Mouse (Mus musculus) myocyte (in vitro differentiated cells): ENCODE measurements around the gene Naglu. TPM values are rescaled to one million over a fixed set of nuclear protein-coding genes. Genes with fewer than 3 reads are reported as not detected.

Experiments used
- H3K27me3 ChIP-seq: one replicate; pipeline ENCODE4 v1.6.1; 2011; ENCODE audit not compliant: control insufficient read depth, insufficient read depth, insufficient read length
- H3K36me3 ChIP-seq: one replicate; pipeline ENCODE4 v1.6.1; 2011; ENCODE audit not compliant: control insufficient read depth, insufficient read depth
- H3K4me2 ChIP-seq: one replicate; pipeline ENCODE4 v1.6.1; 2011; ENCODE audit warnings: low read depth, control low read depth
- H3K4me3 ChIP-seq: one replicate; pipeline ENCODE4 v1.5.1; 2011; ENCODE audit warnings: mild to moderate bottlenecking, control low read depth, moderate library complexity
- H3K79me2 ChIP-seq: one replicate; pipeline ENCODE4 v1.6.1; 2011; ENCODE audit not compliant: control insufficient read depth, insufficient read depth
- H3ac ChIP-seq: one replicate; pipeline ENCODE4 v1.6.1; 2011; ENCODE audit not compliant: control insufficient read depth, insufficient read length
- CEBPB ChIP-seq: IDR thresholded peaks from 2 replicates; pipeline ENCODE4 v1.6.1; 2011; ENCODE audit warnings: mild to moderate bottlenecking, moderate library complexity; ENCODE audit not compliant: poor library complexity, insufficient read depth, severe bottlenecking
- E2F4 ChIP-seq: IDR thresholded peaks from one replicate; pipeline ENCODE4 v1.6.1; 2011; ENCODE audit warnings: mild to moderate bottlenecking, control low read depth, moderate library complexity; ENCODE audit not compliant: insufficient read depth
- MAX ChIP-seq: IDR thresholded peaks from one replicate; pipeline ENCODE4 v1.6.1; 2011; ENCODE audit warnings: low read depth, mild to moderate bottlenecking, control low read depth
- MYOD1 ChIP-seq, 3 experiments: IDR thresholded peaks; one replicate each; pipeline ENCODE4 v1.6.1; 2011; ENCODE audit warnings: control low read depth in 2 of 3, low read depth in 2 of 3, mild to moderate bottlenecking in 2 of 3, moderate library complexity in 1 of 3; ENCODE audit not compliant: insufficient read length in 2 of 3, control insufficient read depth in 1 of 3
- MYOG ChIP-seq, 3 experiments: IDR thresholded peaks; one replicate each; pipeline ENCODE4 v1.6.1; 2011; ENCODE audit warnings: control low read depth in 2 of 3, low read depth in 2 of 3, mild to moderate bottlenecking in 2 of 3; ENCODE audit not compliant: insufficient read length in 2 of 3, control insufficient read depth in 1 of 3, insufficient read depth in 1 of 3
- POLR2A ChIP-seq: IDR thresholded peaks from one replicate; pipeline ENCODE4 v1.6.1; 2011; ENCODE audit warnings: low read depth, mild to moderate bottlenecking, control low read depth, moderate library complexity; ENCODE audit not compliant: insufficient read length
- POLR2AphosphoS2 ChIP-seq: IDR thresholded peaks from one replicate; pipeline ENCODE4 v1.6.1; 2011; ENCODE audit warnings: low read depth, control low read depth; ENCODE audit not compliant: insufficient read length
- REST ChIP-seq: IDR thresholded peaks from one replicate; pipeline ENCODE4 v1.6.1; 2011; ENCODE audit warnings: mild to moderate bottlenecking, control low read depth, moderate library complexity; ENCODE audit not compliant: insufficient read depth, insufficient read length
- SRF ChIP-seq: IDR thresholded peaks from one replicate; pipeline ENCODE4 v1.6.1; 2011; ENCODE audit warnings: low read depth; ENCODE audit not compliant: control insufficient read depth, insufficient read length
- TCF12 ChIP-seq: IDR thresholded peaks from one replicate; pipeline ENCODE4 v1.6.1; 2011; ENCODE audit warnings: mild to moderate bottlenecking, control low read depth; ENCODE audit not compliant: poor library complexity, insufficient read depth, severe bottlenecking
- TCF3 ChIP-seq: IDR thresholded peaks from one replicate; pipeline ENCODE4 v1.6.1; 2011; ENCODE audit warnings: low read depth, control low read depth; ENCODE audit not compliant: insufficient read length
- USF1 ChIP-seq: IDR thresholded peaks from one replicate; pipeline ENCODE4 v1.6.1; 2011; ENCODE audit warnings: low read depth, mild to moderate bottlenecking, control low read depth, moderate library complexity
- polyA plus RNA-seq: library from polyadenylated mRNA; unstranded; fragments of >200 nt; fragmentation: generic; extraction: Trizol; gene quantifications from one replicate; pipeline ENCODE4 v1.2.1, GENCODE M21; 2012; ENCODE audit warnings: missing spikeins

The Naglu gene
- polyA plus RNA-seq = 19.8 TPM

- peak within 1 kb of the TSS; percentile 89 for H3K4me2 ChIP-seq
- H3K36me3 ChIP-seq = no peaks in the 10 kb centered on the region
- TF ChIP-seq POLR2A = peak; percentile 85
- TF ChIP-seq CEBPB = no peak
- peak in 1 of 3 experiments; percentile 5 for TF ChIP-seq MYOD1 (IDR thresholded peaks at IDR 0.05; ENCODE audit: control insufficient read depth in 1 of 3, insufficient read length in 2 of 3, low read depth in 2 of 3)
- peak; percentile 98 for TF ChIP-seq USF1
- no peak for TF ChIP-seq E2F4
- TF ChIP-seq TCF12 = no peak
- no peak for TF ChIP-seq REST
- peak; percentile 9 for TF ChIP-seq SRF
- no peak for TF ChIP-seq MYOG (IDR thresholded peaks at IDR 0.05; ENCODE audit: control insufficient read depth in 1 of 3, insufficient read depth in 1 of 3, insufficient read length in 2 of 3, low read depth in 2 of 3)
- no peak for TF ChIP-seq MAX
- TF ChIP-seq POLR2AphosphoS2 = peak; percentile 82
- no peaks in the 10 kb centered on the region for H3K27me3 ChIP-seq
- H3K79me2 ChIP-seq = no peaks in the 10 kb centered on the region
- H3ac ChIP-seq = peak within 1 kb of the TSS; percentile 14
- peak within 1 kb of the TSS; percentile 38 for H3K4me3 ChIP-seq
Observed at GRCm38 (mm10) chr11:101069391-101070188, at the start of gene Naglu. Gene Naglu, plus strand, starts transcription at chr11:101070012.

- Histone ChIP-seq H3K4me2 (no peak overlapping the region), H3K4me3 (no peak overlapping the region), H3K36me3 (peaks cover 30% of the 10 kb centered on the region), H3K27me3 (no peaks in the 10 kb centered on the region), H3K79me2 (no peaks in the 10 kb centered on the region), H3ac (no peak overlapping the region)
- TF ChIP-seq REST (no peak), USF1 (no peak), MYOD1 (IDR thresholded peaks at IDR 0.05; ENCODE audit: control insufficient read depth in 1 of 3, insufficient read length in 2 of 3, low read depth in 2 of 3) (no peak), CEBPB (no peak), POLR2A (no peak), SRF (no peak), E2F4 (no peak), MAX (no peak)
Observed at GRCm38 (mm10) chr11:101023371-101023770, 46.4 kb upstream of the Naglu start.

- Histone ChIP-seq H3K27me3 (no peaks in the 10 kb centered on the region), H3K4me3 (no peak overlapping the region), H3K36me3 (peaks cover 31% of the 10 kb centered on the region), H3K4me2 (no peak overlapping the region), H3K79me2 (no peaks in the 10 kb centered on the region), H3ac (no peak overlapping the region)
- TF ChIP-seq CEBPB (no peak), REST (no peak), USF1 (no peak), SRF (no peak), E2F4 (no peak), MYOD1 (IDR thresholded peaks at IDR 0.05; ENCODE audit: control insufficient read depth in 1 of 3, insufficient read length in 2 of 3, low read depth in 2 of 3) (no peak), POLR2A (no peak), MYOG (IDR thresholded peaks at IDR 0.05; ENCODE audit: control insufficient read depth in 1 of 3, insufficient read depth in 1 of 3, insufficient read length in 2 of 3, low read depth in 2 of 3) (no peak), MAX (no peak), POLR2AphosphoS2 (no peak), TCF12 (no peak), TCF3 (no peak)
Observed at GRCm38 (mm10) chr11:101024001-101024400, 45.8 kb upstream of the Naglu start.

- Histone ChIP-seq H3K36me3 (peaks cover 28% of the 10 kb centered on the region), H3K4me2 (no peak overlapping the region)
- TF ChIP-seq E2F4 = no peak
- TF ChIP-seq POLR2A = no peak
- TF ChIP-seq POLR2AphosphoS2 = no peak
- no peak for TF ChIP-seq USF1
- no peak for TF ChIP-seq REST
- TF ChIP-seq TCF3 = no peak
- TF ChIP-seq MYOG (IDR thresholded peaks at IDR 0.05; ENCODE audit: control insufficient read depth in 1 of 3, insufficient read depth in 1 of 3, insufficient read length in 2 of 3, low read depth in 2 of 3) = no peak
- TF ChIP-seq MAX = no peak
- no peak for TF ChIP-seq SRF
- no peak for TF ChIP-seq TCF12
- TF ChIP-seq CEBPB = no peak
- TF ChIP-seq MYOD1 (IDR thresholded peaks at IDR 0.05; ENCODE audit: control insufficient read depth in 1 of 3, insufficient read length in 2 of 3, low read depth in 2 of 3) = no peak
Observed at GRCm38 (mm10) chr11:101027121-101027520, 42.7 kb upstream of the Naglu start.

More at GRCm38 (mm10) chr11:101027121-101027520, 42.7 kb upstream of the Naglu start:
- Histone ChIP-seq H3ac (no peak overlapping the region), H3K27me3 (no peaks in the 10 kb centered on the region), H3K79me2 (no peaks in the 10 kb centered on the region), H3K4me3 (no peak overlapping the region)
